Mouse (Mus musculus) olfactory bulb, adult 2 months (tissue): ENCODE data around the gene Slc38a7. TPM values are rescaled to one million over a fixed set of nuclear protein-coding genes. Genes with fewer than 3 reads are reported as not detected.
"Not testable (repeated sequence)": the region's sequence is repeated elsewhere in the genome, so short reads cannot be mapped to it uniquely, and the experiment has no call there.

Experiments
- H3K27ac ChIP-seq: fragments of 200-500 bp; 2 replicates; pipeline ENCODE4 v1.5.1; 2012; ENCODE audit warnings: low read depth, low read length; ENCODE audit not compliant: insufficient read depth
- H3K4me1 ChIP-seq: fragments of 200-500 bp; 2 replicates; pipeline ENCODE4 v1.6.1; 2012; ENCODE audit warnings: low read length; ENCODE audit not compliant: control insufficient read depth, insufficient read depth
- H3K4me3 ChIP-seq: fragments of 200-500 bp; 2 replicates; pipeline ENCODE4 v1.5.1; 2012; ENCODE audit warnings: mild to moderate bottlenecking, low read depth, low read length, moderate library complexity; ENCODE audit not compliant: insufficient read depth
- CTCF ChIP-seq: fragments of 200-500 bp; IDR thresholded peaks from 2 replicates; pipeline ENCODE4 v1.5.1; 2012; ENCODE audit warnings: low read depth, mild to moderate bottlenecking, low read length, moderate library complexity; ENCODE audit not compliant: insufficient read depth
- POLR2A ChIP-seq: fragments of 200-500 bp; IDR thresholded peaks from 2 replicates; pipeline ENCODE4 v1.6.1; 2012; ENCODE audit warnings: mild to moderate bottlenecking, low read depth, low read length, moderate library complexity; ENCODE audit not compliant: insufficient read depth
- WGBS: fragments of 180-500 bp; shearing (Covaris S2); methylation state at CpG from one replicate; pipeline ENCODE4 v1.1.7; 2018; 5-methylcytosine and 5-hydroxymethylcytosine counted together
- polyA plus RNA-seq: library from polyadenylated mRNA; stranded (reverse); fragments of >200 nt; gene quantifications from 2 replicates; pipeline ENCODE4 v1.2.4, GENCODE M21; 2012; ENCODE audit warnings: low replicate concordance; ENCODE audit not compliant: missing spikeins, insufficient read depth, insufficient read length

Gene Slc38a7
- polyA plus RNA-seq, 1 experiment, result not detected

DNA sequence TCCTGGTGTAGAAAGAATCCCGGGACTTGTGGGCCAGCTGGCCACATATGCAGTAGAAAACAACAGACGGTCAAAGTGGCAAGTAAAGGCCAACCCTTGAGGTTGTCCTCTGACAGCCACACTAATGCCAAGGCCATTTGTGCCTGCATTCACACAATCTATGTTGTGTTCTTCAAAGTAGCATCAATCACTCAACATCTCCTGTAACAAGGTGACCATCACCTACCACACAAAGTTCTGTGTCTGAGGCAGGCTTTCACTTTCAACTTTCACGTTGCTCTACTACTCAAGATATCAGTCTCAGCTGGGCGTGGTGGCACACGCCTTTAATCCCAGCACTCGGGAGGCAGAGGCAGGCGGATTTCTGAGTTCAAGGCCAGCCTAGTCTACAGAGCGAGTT is 51.1 kb downstream of the Slc38a7 start:
- WGBS, result 82% methylated on average over 8 of the region's 8 CpGs
- H3K4me1 ChIP-seq, result peaks cover 9% of the 10 kb centered on the region
- H3K27ac ChIP-seq, result no peak overlapping the region
- no peak for TF ChIP-seq CTCF
- TF ChIP-seq POLR2A, result no peak
- no peak overlapping the region for H3K4me3 ChIP-seq

- peaks cover 9% of the 10 kb centered on the region for H3K4me1 ChIP-seq
- no peak for TF ChIP-seq POLR2A
- H3K4me3 ChIP-seq, result no peak overlapping the region
- 57% methylated on average over 1 of the region's 1 CpGs for WGBS
- no peak overlapping the region for H3K27ac ChIP-seq
Observed at GRCm38 (mm10) chr8:95801476-95802064, 51.8 kb downstream of the Slc38a7 start.

DNA sequence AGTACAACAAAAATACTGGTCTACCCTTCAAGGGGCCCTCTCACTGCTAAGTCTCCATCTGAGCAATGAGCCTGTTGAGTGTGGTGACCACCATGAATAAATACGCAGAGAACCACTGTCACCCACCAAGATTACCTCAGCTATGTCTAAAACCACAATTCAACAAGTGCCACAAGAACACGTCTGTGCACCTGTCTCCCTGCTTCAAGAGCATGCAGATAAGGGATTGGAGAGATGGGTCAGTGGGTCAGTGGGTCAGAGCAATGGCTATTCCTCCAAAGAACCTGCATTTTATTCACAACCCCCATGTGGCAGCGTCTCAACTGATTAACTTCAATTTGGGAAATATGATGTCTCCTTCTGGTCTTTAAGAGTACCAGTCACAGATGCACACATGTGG is 53.0 kb downstream of the Slc38a7 start:
- no peak overlapping the region for H3K27ac ChIP-seq
- 90% methylated on average over 3 of the region's 3 CpGs for WGBS
- TF ChIP-seq POLR2A (no peak), CTCF (no peak)
- no peak overlapping the region for H3K4me3 ChIP-seq
- peaks cover 6% of the 10 kb centered on the region; the same call in 1 of the 2 replicates for H3K4me1 ChIP-seq

GRCm38 (mm10) chr8:95799891-95800290 is 53.4 kb downstream of the Slc38a7 start:
- WGBS, result 73% methylated on average over 1 of the region's 1 CpGs
- TF ChIP-seq POLR2A (no peak), CTCF (no peak)
- no peak overlapping the region for H3K4me3 ChIP-seq
- peaks cover 6% of the 10 kb centered on the region; the same call in 1 of the 2 replicates for H3K4me1 ChIP-seq
- H3K27ac ChIP-seq, result no peak overlapping the region

DNA sequence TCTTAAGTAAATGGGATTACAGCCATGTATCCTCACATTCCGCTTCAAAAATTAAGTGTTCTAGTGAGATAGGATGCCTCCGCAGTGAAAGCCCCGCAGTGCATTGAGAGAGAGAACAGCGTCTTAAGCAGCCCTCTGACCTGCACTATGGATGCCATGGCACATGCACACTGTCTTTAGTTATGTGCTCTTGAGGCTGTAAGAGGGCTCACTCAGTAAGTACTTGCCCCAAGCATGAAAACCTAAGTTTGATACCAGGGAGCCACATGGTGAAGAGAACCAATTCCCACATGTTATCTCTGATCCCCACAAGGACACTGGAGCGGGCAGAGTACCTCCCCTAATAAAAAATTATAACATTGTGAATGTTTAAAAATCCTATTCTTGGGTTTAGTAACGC is 54.2 kb downstream of the Slc38a7 start:
- peaks cover 6% of the 10 kb centered on the region; the same call in 1 of the 2 replicates for H3K4me1 ChIP-seq
- no peak overlapping the region for H3K27ac ChIP-seq
- no peak overlapping the region for H3K4me3 ChIP-seq
- 84% methylated on average over 6 of the region's 6 CpGs for WGBS
- TF ChIP-seq CTCF, result no peak

DNA sequence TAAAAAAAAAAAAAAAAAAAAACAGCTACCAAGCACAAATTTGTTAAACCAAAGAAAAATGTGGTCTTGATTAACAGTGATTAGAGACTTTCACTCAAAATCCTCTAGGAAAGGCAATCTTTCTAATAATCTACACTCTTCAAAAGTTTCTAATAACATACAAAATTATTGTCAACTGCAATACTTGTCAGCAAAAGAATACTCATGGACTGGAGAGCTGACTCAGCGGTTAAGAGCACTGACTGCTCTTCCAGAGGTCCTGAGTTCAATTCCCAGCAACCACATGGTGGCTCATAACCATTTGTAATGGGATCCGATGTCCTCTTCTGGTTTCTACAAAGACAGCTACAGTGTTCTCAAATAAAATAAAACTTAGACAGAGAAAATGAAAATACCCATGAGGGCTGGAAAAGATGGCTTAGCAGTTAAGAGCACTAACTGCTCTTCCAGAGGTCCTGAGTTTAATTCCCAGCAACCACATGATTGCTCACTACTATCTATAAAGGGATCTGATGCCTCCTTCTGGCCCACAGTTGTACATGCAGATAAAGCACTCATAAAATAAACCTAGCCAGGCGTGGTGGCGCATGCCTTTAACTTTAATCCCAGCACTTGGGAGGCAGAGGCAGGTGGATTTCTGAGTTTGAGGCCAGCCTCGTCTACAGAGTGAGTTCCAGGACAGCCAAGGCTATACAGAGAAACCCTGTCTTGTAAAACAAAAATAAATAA is 57.8 kb downstream of the Slc38a7 start:
- 97% methylated on average over 5 of the region's 5 CpGs for WGBS
- H3K27ac ChIP-seq, H3K4me1 ChIP-seq, H3K4me3 ChIP-seq: not testable (repeated sequence)

Other genes with a start within 250 kb of the Slc38a7 start
- not detected in 2 replicates for gene Gins3, start 220.1 kb downstream of the Slc38a7 start, polyA plus RNA-seq
- 472 and 1,489 TPM in 2 replicates for gene Ndrg4, start 176.6 kb downstream of the Slc38a7 start, polyA plus RNA-seq
- gene Setd6, start 137.7 kb downstream of the Slc38a7 start, polyA plus RNA-seq, result not detected in 2 replicates
- gene Cnot1, start 46.1 kb downstream of the Slc38a7 start, polyA plus RNA-seq, result 231 TPM in 1 of 2 replicates, not detected in the other
- gene Sap18b, start 28.2 kb downstream of the Slc38a7 start, polyA plus RNA-seq, result not detected in 2 replicates
- gene Got2, start 35.0 kb upstream of the Slc38a7 start, polyA plus RNA-seq, result not detected in 2 replicates